Mouse (Mus musculus): ENCODE measurements around the gene Mfsd11. TPM values are rescaled to one million over a fixed set of nuclear protein-coding genes. Genes with fewer than 3 reads are reported as not detected.

The Mfsd11 gene
- polyA plus RNA-seq, 1 experiment: 33.0 TPM

GRCm38 (mm10) chr11:116809520-116809919 lies 42.7 kb upstream of the Mfsd11 start:
- WGBS: 78% methylated on average over 8 of the region's 8 CpGs
- H3K27ac ChIP-seq (ENCODE audit: insufficient read depth, low read length): no peak overlapping the region
- TF ChIP-seq CTCF (IDR thresholded peaks at IDR 0.05; ENCODE audit: borderline replicate concordance, insufficient read depth, low read depth, low read length) (no peak), POLR2A (IDR thresholded peaks at IDR 0.05; ENCODE audit: borderline replicate concordance, insufficient read depth, low read length) (no peak)

GRCm38 (mm10) chr11:116810528-116810927 lies 41.7 kb upstream of the Mfsd11 start:
- Histone ChIP-seq H3K27ac (ENCODE audit: insufficient read depth, low read length) (0 out of 2 replicates have a peak overlapping the region, but pooled peaks have one; percentile 10), H3K4me3 (replicated peaks; ENCODE audit: insufficient read depth, low read depth, low read length) (no peak overlapping the region), H3K27me3 (ENCODE audit: control insufficient read depth, insufficient read depth, low read length) (no peaks in the 10 kb centered on the region), H3K4me1 (ENCODE audit: control insufficient read depth, insufficient read depth, low read length) (peaks cover 11% of the 10 kb centered on the region)
- 74% methylated on average over 11 of the region's 11 CpGs for WGBS
- DNase-seq: no peak
- no peak for TF ChIP-seq CTCF (IDR thresholded peaks at IDR 0.05; ENCODE audit: borderline replicate concordance, insufficient read depth, low read depth, low read length)
- TF ChIP-seq POLR2A (IDR thresholded peaks at IDR 0.05; ENCODE audit: borderline replicate concordance, insufficient read depth, low read length): no peak

More at GRCm38 (mm10) chr11:116809520-116809919, 42.7 kb upstream of the Mfsd11 start:
- no peaks in the 10 kb centered on the region for H3K27me3 ChIP-seq (ENCODE audit: control insufficient read depth, insufficient read depth, low read length)
- DNase-seq: no peak
- no peak overlapping the region for H3K4me3 ChIP-seq (replicated peaks; ENCODE audit: insufficient read depth, low read depth, low read length)
- H3K4me1 ChIP-seq (ENCODE audit: control insufficient read depth, insufficient read depth, low read length): peaks cover 11% of the 10 kb centered on the region

DNA sequence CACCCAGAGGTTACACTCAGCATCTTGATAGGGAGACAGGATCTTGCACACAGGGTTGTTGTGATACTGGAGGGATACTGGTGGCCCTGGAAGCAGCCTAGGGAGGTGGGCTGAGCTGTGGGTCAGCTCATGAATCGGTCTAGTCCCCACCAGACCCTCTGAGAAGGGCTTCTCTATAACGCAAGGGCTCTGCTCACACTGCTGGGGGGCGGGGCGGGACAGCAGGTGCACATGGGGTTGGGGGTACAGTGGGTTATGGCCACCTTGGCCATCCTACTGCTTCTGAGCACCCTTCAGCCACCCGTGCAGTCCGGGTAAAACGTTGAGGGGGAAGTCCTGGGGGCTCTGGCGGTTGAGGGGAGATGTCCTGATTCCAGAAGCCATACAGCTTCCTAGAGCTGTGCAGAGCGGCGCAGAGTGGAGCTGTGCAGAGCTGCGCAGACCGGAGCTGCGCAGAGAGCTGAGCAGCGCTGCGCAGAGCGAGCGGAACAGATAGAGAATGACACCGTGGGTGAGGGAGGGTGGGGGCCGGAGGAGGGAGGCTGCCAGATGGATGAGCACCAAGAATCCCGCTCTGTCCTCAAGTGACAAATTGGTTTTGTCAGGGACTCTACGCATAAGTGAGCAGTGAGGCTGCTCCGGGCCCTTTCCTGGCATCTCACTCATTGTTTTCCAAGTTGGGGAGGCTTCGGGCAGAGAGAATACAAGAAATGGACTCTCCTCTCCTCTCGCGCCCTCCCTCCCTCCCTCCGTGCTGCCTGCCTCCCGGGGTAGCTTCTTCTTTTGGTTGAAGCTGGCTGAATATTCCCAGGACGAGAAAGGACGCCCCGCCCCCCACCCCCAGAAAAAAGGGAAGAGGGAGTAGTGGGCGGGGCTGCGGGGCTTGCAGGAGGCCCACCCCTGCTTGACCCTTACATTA lies 41.0 kb upstream of the Mfsd11 start:
- H3K4me1 ChIP-seq (ENCODE audit: control insufficient read depth, insufficient read depth, low read length): peaks cover 11% of the 10 kb centered on the region
- 4% methylated on average over 29 of the region's 32 CpGs for WGBS
- no peak for TF ChIP-seq CTCF (IDR thresholded peaks at IDR 0.05; ENCODE audit: borderline replicate concordance, insufficient read depth, low read depth, low read length)
- peak; percentile 82 for TF ChIP-seq POLR2A (IDR thresholded peaks at IDR 0.05; ENCODE audit: borderline replicate concordance, insufficient read depth, low read length)
- peak; percentile 78 to 82 for DNase-seq
- peak overlapping the region; percentile 66 for H3K4me3 ChIP-seq (replicated peaks; ENCODE audit: insufficient read depth, low read depth, low read length)
- 0 out of 2 replicates have a peak overlapping the region, but pooled peaks have one; percentile 10 for H3K27ac ChIP-seq (ENCODE audit: insufficient read depth, low read length)
- H3K27me3 ChIP-seq (ENCODE audit: control insufficient read depth, insufficient read depth, low read length): no peaks in the 10 kb centered on the region

GRCm38 (mm10) chr11:116812793-116813529 lies 39.3 kb upstream of the Mfsd11 start:
- no peak for TF ChIP-seq POLR2A (IDR thresholded peaks at IDR 0.05; ENCODE audit: borderline replicate concordance, insufficient read depth, low read length)
- no peak for TF ChIP-seq CTCF (IDR thresholded peaks at IDR 0.05; ENCODE audit: borderline replicate concordance, insufficient read depth, low read depth, low read length)
- H3K4me3 ChIP-seq (replicated peaks; ENCODE audit: insufficient read depth, low read depth, low read length): no peak overlapping the region
- H3K4me1 ChIP-seq (ENCODE audit: control insufficient read depth, insufficient read depth, low read length): peaks cover 9% of the 10 kb centered on the region
- no peak overlapping the region for H3K27ac ChIP-seq (ENCODE audit: insufficient read depth, low read length)
- WGBS: 72% methylated on average over 21 of the region's 21 CpGs
- H3K27me3 ChIP-seq (ENCODE audit: control insufficient read depth, insufficient read depth, low read length): no peaks in the 10 kb centered on the region
- no peak for DNase-seq

DNA sequence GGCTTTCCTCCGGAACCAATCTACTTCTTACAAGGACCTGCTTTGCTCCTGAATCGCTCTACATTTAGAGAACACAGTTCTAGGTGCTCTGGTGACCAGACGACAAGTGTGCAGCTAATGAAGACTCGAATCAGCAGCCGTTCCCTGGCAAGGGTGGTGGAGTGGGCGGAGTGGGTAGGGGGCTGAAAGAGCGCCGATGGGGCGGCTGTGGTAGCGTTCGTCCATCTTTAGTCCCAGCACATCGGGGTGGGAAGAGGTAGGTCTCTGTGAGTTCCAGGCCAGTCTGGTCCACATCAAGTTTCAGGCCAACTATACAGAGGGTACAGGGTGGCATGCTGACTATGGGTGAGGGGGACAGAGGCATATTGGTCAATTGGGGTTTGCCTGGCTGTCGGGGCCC lies 38.6 kb upstream of the Mfsd11 start:
- Histone ChIP-seq H3K4me3 (replicated peaks; ENCODE audit: insufficient read depth, low read depth, low read length) (no peak overlapping the region), H3K27me3 (ENCODE audit: control insufficient read depth, insufficient read depth, low read length) (no peaks in the 10 kb centered on the region), H3K4me1 (ENCODE audit: control insufficient read depth, insufficient read depth, low read length) (peaks cover 10% of the 10 kb centered on the region; the same call in 1 of the 2 replicates), H3K27ac (ENCODE audit: insufficient read depth, low read length) (no peak overlapping the region)
- TF ChIP-seq CTCF (IDR thresholded peaks at IDR 0.05; ENCODE audit: borderline replicate concordance, insufficient read depth, low read depth, low read length): no peak
- TF ChIP-seq POLR2A (IDR thresholded peaks at IDR 0.05; ENCODE audit: borderline replicate concordance, insufficient read depth, low read length): no peak
- no peak for DNase-seq
- WGBS: 74% methylated on average over 13 of the region's 13 CpGs

DNA sequence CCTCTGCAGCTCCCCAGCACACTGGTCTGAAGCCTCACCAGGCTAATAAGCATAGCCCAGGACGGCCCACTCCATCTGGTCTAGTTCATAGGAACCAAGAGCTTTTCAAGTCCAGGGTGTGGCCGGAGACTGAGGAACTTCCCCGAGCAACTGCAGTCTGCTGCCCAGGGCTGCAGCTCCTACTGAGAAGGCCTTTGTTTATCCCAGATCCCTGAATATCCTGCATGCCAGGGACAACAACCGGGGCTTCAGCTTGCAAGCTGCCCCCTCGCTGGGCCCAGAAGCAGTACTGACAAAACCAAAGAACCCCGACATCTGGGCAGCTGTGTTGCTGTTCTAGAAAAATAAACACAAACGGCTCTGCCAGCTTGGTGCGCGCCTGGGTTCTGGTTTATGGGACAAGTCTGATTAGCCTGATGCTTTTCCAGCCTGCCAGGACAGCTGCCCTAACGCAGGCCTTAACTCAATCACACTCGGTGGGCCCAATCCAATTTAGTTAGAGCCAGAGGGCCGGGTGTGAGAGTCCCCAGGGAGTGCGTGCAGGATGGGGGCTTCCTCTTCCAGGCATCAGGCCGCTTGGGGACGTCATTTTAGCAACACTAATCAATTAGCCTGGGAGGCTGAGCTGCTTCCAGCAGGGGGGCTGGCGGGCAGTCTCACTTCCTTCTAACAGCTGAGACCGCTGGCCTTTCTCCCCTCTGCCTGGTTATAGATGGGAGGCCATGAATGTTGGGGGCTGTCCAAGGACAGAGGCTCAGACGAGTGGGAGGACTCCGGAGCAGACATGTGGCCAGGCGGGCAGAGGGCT lies 38.0 kb upstream of the Mfsd11 start:
- no peak for TF ChIP-seq CTCF (IDR thresholded peaks at IDR 0.05; ENCODE audit: borderline replicate concordance, insufficient read depth, low read depth, low read length)
- Histone ChIP-seq H3K4me3 (replicated peaks; ENCODE audit: insufficient read depth, low read depth, low read length) (no peak overlapping the region), H3K27me3 (ENCODE audit: control insufficient read depth, insufficient read depth, low read length) (no peaks in the 10 kb centered on the region), H3K27ac (ENCODE audit: insufficient read depth, low read length) (no peak overlapping the region), H3K4me1 (ENCODE audit: control insufficient read depth, insufficient read depth, low read length) (peaks cover 10% of the 10 kb centered on the region; the same call in 1 of the 2 replicates)
- DNase-seq: no peak
- WGBS: 54% methylated on average over 20 of the region's 20 CpGs

GRCm38 (mm10) chr11:116814884-116815415 lies 37.3 kb upstream of the Mfsd11 start:
- Histone ChIP-seq H3K4me3 (replicated peaks; ENCODE audit: insufficient read depth, low read depth, low read length) (no peak overlapping the region), H3K27me3 (ENCODE audit: control insufficient read depth, insufficient read depth, low read length) (no peaks in the 10 kb centered on the region), H3K27ac (ENCODE audit: insufficient read depth, low read length) (no peak overlapping the region), H3K4me1 (ENCODE audit: control insufficient read depth, insufficient read depth, low read length) (peaks cover 10% of the 10 kb centered on the region; the same call in 1 of the 2 replicates)
- no peak for DNase-seq
- 58% methylated on average over 7 of the region's 7 CpGs for WGBS
- TF ChIP-seq CTCF (IDR thresholded peaks at IDR 0.05; ENCODE audit: borderline replicate concordance, insufficient read depth, low read depth, low read length): no peak
- no peak for TF ChIP-seq POLR2A (IDR thresholded peaks at IDR 0.05; ENCODE audit: borderline replicate concordance, insufficient read depth, low read length)
